Mouse (Mus musculus) megakaryocyte, adult 5-6 weeks (primary cell): ENCODE results near the gene Dusp22. TPM values are rescaled to one million over a fixed set of nuclear protein-coding genes. Genes with fewer than 3 reads are reported as not detected.

Source experiments
- ATAC-seq: 2 replicates; pipeline ENCODE4 v1.8.0; 2016; ENCODE audit warnings: mild to moderate bottlenecking, inconsistent platforms; ENCODE audit not compliant: poor library complexity, severe bottlenecking
- total RNA-seq, 2 experiments: library from RNA; stranded (forward) in 1 of 2; stranded (reverse) in 1 of 2; fragments of 153-499, 151-499 nt in 1 of 2; fragments of 221-1000, 200-1000 nt in 1 of 2; gene quantifications; 2 replicates each; pipeline versions ENCODE4 v1.2.3 to v1.2.4; 2015 to 2017

Dusp22 gene
- total RNA-seq, 2 experiments from 2014 or later, result 65.5 to 97.8 TPM

GRCm38 (mm10) chr13:30668301-30668700 lies 8.5 kb downstream of the Dusp22 start:
- no peak for ATAC-seq

DNA sequence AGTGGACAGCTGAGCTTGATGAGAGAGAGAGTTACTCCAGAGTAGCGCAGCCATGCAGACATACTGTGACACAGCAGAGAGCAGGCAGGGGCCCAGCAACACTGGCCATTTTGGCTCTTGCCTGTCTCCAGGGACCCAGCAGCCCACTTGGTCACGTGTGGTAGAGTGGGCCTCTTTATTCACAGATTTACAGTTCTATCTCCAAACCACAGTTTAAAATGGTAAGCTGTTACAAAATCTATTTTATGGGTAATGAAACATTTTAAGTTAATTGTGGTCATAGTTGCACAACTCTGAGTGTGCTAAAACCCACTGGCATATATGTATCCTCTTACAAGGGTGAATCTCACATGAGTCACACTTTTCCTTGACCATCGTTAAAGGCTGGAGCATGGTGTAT lies 9.5 kb downstream of the Dusp22 start:
- peak; percentile 76 for ATAC-seq

GRCm38 (mm10) chr13:30673878-30674277 lies 14.1 kb downstream of the Dusp22 start:
- peak; percentile 72 for ATAC-seq

DNA sequence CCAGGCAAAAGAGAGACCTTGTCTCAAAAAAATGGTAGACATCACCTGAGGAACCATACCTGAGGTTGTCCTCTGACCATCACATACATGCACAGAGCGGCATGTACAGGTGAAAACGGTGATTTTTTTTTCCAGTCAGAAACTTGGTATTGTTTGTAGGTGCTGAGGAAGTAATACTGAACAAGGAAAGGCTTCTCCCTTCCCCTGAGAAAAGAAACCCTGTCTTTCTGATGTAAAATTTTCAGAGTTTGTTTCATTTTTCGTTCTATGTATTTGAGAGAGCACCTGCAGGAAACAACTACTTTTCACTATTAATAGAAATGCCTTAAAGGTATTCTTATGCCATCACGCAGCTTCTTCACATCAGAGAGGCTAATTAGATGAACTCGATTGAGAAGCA lies 19.0 kb downstream of the Dusp22 start:
- no peak for ATAC-seq

- no peak for ATAC-seq
These were observed 22.1 kb downstream of the Dusp22 start for GRCm38 (mm10) chr13:30681866-30682265.

DNA sequence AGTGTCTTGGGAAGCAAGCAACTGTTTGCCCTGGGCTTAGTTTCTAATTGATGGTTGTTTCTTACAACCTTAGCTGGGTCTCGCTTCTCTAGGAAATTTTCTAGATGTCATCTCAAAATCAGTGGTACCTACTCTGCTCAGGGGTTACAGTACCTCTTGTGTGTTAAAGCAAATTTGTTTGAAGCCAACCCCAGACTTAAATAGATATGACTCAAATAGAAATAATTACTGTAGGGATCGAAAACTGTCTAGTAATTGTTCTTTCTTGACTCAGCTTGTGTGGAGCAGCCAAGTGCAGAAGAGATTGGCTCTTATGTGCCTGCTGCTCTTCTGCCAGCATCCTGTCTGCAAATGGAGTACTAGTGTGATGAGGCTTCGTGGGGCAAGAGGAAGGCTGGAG lies 22.5 kb downstream of the Dusp22 start:
- no peak for ATAC-seq

- ATAC-seq, result no peak
These were observed 24.9 kb downstream of the Dusp22 start for GRCm38 (mm10) chr13:30684614-30685122.

GRCm38 (mm10) chr13:30685957-30686356 lies 26.2 kb downstream of the Dusp22 start:
- peak; percentile 51; the same call in 1 of the 2 replicates for ATAC-seq

- no peak for ATAC-seq
These were observed 28.3 kb downstream of the Dusp22 start for GRCm38 (mm10) chr13:30688035-30688616.

DNA sequence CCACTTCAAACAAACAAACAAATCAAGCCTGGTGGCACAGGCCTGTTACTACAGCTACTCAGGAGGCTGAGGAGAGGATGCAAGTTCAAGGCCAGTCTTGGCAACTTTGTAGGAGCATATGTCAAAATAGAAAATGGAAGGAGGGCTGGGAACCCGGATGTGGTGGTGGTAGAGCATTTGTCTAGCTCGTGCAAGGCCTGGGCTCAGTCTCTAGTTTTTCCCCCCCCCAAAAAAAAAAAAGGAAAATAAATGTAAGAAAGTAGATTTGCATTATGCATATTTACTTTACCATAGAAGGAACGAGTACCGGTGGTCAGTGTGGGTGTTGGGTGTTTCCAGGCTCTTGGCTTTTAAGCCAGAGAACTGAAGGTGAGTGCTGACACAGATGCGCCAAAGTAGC lies 29.7 kb downstream of the Dusp22 start:
- no peak for ATAC-seq

GRCm38 (mm10) chr13:30691441-30692292 lies 31.9 kb downstream of the Dusp22 start:
- ATAC-seq, result no peak

- ATAC-seq, result no peak
These were observed 33.0 kb downstream of the Dusp22 start for GRCm38 (mm10) chr13:30692644-30693385.

GRCm38 (mm10) chr13:30695232-30695631 lies 35.4 kb downstream of the Dusp22 start:
- ATAC-seq, result no peak

DNA sequence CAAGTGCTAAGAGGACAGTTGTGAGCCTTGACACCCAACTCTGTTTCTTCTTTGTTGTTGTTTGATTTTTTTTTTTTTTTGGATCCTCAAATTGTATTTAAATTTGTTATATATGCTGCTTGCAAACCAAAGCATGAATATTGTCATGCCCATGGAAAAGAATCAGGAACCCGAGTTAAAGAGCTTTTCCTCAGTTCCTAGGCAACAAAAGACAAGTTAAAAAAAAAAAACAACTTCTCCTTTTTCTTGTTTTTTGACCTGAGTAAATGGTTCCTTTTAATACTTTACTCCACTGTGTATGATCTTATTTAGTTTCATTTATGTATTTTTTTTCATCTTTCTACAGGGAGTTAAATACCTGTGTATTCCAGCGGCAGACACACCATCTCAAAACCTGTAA lies 36.1 kb downstream of the Dusp22 start:
- peak; percentile 41; the same call in 1 of the 2 replicates for ATAC-seq

DNA sequence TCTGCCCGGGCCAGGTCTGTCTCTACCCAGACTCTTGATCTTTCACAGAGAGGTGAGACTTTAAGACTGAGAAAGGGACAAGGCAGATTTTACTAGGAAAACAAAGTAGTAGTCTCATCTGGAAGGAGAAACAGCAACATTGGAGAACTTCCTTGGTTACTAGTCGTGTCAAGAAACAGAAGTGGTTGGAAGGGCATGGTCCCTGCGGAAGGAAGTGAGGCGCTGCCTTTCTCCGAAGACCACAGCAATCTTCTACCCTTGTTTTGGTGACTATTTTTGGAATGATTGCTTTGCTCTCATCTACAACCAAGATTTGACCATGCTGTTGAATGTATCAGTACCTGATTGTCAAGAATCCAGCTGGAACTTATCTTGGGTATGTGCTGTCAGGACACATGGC lies 38.1 kb downstream of the Dusp22 start:
- peak; percentile 69 for ATAC-seq

DNA sequence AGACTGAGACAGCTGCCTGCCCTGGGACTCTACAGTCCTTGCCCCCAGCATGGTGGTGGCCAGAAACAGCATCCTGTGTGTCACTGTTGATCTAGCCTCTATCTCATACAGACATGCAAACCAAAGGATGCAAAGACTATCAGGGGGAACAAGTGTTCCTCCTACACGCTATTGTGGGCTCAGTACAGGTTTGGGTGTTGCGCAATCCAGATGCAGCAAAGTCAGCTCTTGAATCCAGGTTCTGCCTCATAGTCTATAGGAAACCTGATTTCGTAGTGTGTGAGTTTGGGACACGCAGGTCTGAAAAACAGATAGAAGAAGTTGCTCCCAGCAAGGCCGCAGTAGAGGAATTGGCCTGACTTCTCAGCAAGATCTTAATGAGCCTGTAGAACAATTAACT lies 42.9 kb downstream of the Dusp22 start:
- no peak for ATAC-seq

GRCm38 (mm10) chr13:30704246-30705095 lies 44.7 kb downstream of the Dusp22 start:
- ATAC-seq, result no peak

DNA sequence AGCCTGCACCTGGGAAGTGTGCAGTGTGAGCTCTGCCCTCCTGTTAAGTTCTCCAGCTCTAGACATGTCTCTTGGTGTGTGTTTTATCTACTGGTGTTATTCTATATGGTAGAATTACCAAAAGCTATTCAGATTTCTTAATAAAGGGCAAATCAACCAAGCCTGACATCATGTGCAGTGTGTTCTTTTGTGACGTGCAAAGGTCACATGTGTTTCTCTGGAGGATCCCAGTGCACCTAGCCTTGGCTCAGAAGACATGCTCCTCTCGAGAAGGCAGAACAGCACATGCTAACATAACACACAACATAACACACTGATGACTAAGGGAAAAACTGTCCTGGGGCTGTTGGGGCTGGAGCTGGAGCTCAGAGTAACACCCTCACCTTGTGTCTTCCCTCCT lies 51.3 kb downstream of the Dusp22 start:
- ATAC-seq, result no peak

DNA sequence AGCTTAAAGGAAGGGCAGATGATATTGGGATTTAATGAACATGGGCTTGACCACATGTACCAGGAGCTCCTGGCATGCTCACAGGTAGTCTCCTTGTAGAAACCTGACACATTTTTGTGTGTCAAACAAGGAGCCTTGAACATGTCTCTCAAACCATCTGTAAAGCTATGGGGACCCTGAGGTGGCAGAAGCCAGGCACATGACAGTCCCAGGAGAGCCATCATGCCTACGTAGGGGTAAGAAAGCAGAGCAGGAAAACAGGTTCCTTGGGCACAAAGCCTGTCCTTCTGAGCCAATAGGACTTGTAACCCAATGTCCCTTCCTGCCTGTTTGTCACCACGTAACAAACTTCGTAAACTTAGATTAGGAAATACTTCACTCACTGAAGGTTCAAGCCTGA lies 51.9 kb downstream of the Dusp22 start:
- no peak for ATAC-seq

DNA sequence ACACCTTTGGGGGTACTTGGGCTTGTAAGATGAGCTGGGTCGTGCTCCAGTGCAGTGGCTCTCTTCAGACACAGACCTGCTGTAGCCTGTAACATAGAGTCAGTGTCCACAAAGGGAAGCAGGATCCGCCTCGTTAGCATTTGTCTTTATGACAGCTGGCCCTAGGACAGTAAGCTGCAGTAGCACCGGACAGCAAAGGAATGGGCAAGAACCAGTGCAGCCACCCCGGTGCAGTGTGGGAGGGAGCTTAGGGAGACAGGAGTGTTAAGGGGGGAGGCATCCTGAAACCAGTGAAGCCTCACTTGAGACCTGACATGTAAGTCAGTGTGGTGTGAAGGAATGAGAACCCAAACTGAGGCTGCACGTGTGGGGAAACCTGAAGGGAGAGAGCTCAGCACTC lies 52.5 kb downstream of the Dusp22 start:
- no peak for ATAC-seq

DNA sequence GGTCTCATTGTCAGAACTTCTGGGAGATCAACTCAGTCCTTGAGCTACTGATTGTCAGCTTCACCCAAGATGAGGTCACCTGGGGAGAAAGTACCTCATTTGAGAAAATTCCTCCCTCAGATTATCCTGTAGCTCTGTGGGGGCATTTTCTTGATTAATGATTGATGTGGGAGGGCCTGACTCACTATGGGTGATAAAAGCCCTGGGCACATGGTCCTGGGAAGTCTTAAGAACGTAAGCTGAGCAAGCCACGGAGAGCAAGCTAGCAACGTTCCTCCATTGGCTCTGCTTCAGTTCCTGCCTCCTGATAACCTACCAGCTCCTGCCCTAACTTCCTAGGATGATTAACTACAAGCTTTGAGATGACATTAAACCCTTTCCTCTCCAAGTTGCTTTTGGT lies 53.8 kb downstream of the Dusp22 start:
- ATAC-seq, result no peak
